Mouse (Mus musculus): ENCODE data around the gene Gm13275.
"Not testable (repeated sequence)": the region's sequence is repeated elsewhere in the genome, so short reads cannot be mapped to it uniquely, and the experiment has no call there.

DNA sequence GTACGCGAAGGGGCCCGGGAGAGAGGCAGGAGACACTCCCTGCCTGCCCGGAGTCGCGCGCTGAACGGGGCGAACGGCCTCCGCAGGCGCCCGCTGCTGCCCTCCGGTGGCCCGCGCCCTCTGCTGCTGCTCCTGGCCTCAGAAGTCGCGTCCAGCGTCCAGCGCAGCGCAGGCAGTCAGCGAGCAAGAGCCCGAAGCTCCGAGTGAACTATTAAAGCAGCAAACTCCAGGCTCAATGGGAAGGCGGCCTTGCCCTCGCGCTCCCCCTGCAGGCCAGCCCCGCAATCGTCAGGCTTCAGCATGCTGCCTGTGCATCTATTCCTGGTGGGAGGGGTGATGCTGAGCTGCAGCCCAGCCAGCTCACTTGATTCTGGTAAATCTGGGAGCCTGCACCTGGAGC, 14.7 kb upstream of the Gm13275 start, which contains the start of gene Gm13272:
- TF ChIP-seq CTCF, POLR2A (IDR thresholded peaks at IDR 0.05; ENCODE audit: extremely low read depth, insufficient read depth, low read length): not testable (repeated sequence)
